Mouse (Mus musculus) macrophage (primary cell): ENCODE data around the gene Dnm1l. TPM values are rescaled to one million over a fixed set of nuclear protein-coding genes. Genes with fewer than 3 reads are reported as not detected.

Experiments used
- polyA plus RNA-seq: library from polyadenylated mRNA; stranded (reverse); fragments of 250-400 nt; gene quantifications from 3 replicates; pipeline ENCODE4 v1.2.4, GENCODE M21; 2018; ENCODE audit warnings: inconsistent platforms

Dnm1l gene
- polyA plus RNA-seq, 1 experiment from 2014 or later: 67.0 TPM

Other genes with a start within 250 kb of the Dnm1l start
- 0.07 to 0.21 TPM in 2 of 3 replicates, not detected in the other for gene Pkp2, start 145.6 kb downstream of the Dnm1l start, polyA plus RNA-seq
- gene Yars2, start 56.0 kb downstream of the Dnm1l start, polyA plus RNA-seq: 6.0 to 16.8 TPM (median 6.4 TPM) in 3 replicates
- 41.3 to 60.1 TPM (median 48.0 TPM) in 3 replicates for gene Fgd4, start 241.6 kb upstream of the Dnm1l start, polyA plus RNA-seq